Mouse (Mus musculus): ENCODE results near the gene Vmn2r68. TPM values are rescaled to one million over a fixed set of nuclear protein-coding genes. Genes with fewer than 3 reads are reported as not detected.

The Vmn2r68 gene
- total RNA-seq (2014; rRNA removed) (not detected in 2 replicates), polyA plus RNA-seq (2015; fragmentation: Nextera tagmentation; extraction: Ambion mirVana) (not detected in 2 replicates)

- no peak within 1 kb of the TSS for H3K27ac ChIP-seq
- TF ChIP-seq CTCF (IDR thresholded peaks at IDR 0.05; ENCODE audit: low read depth) = no peak
- no peak within 1 kb of the TSS for H3K4me3 ChIP-seq (ENCODE audit: low read length)
- no peaks in the 10 kb centered on the region for H3K9me3 ChIP-seq (ENCODE audit: low read length)
- DNase-seq (ENCODE audit: low spot score) (no peak), ATAC-seq (no peak)
- no peaks in the 10 kb centered on the region for H3K4me1 ChIP-seq (ENCODE audit: insufficient read depth, low read length)
- no peak within 1 kb of the TSS for H3K4me2 ChIP-seq (ENCODE audit: low read depth, low read length)
- no peak within 1 kb of the TSS for H3K9ac ChIP-seq (replicated peaks; ENCODE audit: low read length)
- no peaks in the 10 kb centered on the region for H3K27me3 ChIP-seq (ENCODE audit: insufficient read depth, low read length)
- no peaks in the 10 kb centered on the region for H3K36me3 ChIP-seq (ENCODE audit: insufficient read depth, low read length)
Measured at GRCm38 (mm10) chr7:85237683-85238082, at the start of gene Vmn2r68. Gene Vmn2r68 (minus strand): TSS chr7:85237783.

Other genes starting within 250 kb of the Vmn2r68 start
- not detected in 2 replicates for gene Vmn2r66, start 225.5 kb downstream of the Vmn2r68 start, total RNA-seq (2014; rRNA removed)
- gene Vmn2r66, start 225.5 kb downstream of the Vmn2r68 start, polyA plus RNA-seq (2015; fragmentation: Nextera tagmentation; extraction: Ambion mirVana) = not detected in 2 replicates
- not detected in 2 replicates for gene Vmn2r67, start 81.8 kb downstream of the Vmn2r68 start, total RNA-seq (2014; rRNA removed)
- not detected in 2 replicates for gene Vmn2r67, start 81.8 kb downstream of the Vmn2r68 start, polyA plus RNA-seq (2015; fragmentation: Nextera tagmentation; extraction: Ambion mirVana)
- not detected in 2 replicates for gene Vmn2r69, start 178.1 kb upstream of the Vmn2r68 start, total RNA-seq (2014; rRNA removed)
- not detected in 2 replicates for gene Vmn2r69, start 178.1 kb upstream of the Vmn2r68 start, polyA plus RNA-seq (2015; fragmentation: Nextera tagmentation; extraction: Ambion mirVana)

All from hindbrain, postnatal 0 days (tissue).